Mouse (Mus musculus): ENCODE measurements at regions not wholly inside any gene's neighbourhood (a gene's known extent, or its start where the extent isn't known, plus 50 kb on each side); places are given as distances from the start of the nearest gene placed in this dataset.

- no peak overlapping the region for H3K9ac ChIP-seq
- WGBS: 55% methylated on average over 1 of the region's 1 CpGs
- no peaks in the 10 kb centered on the region for H3K4me1 ChIP-seq
- ATAC-seq (ENCODE audit: insufficient number of reproducible peaks, low FRiP score, low TSS enrichment, low read depth): no peak
- H3K9me3 ChIP-seq: no peaks in the 10 kb centered on the region
- H3K27me3 ChIP-seq: no peaks in the 10 kb centered on the region
- H3K27ac ChIP-seq: no peak overlapping the region
- H3K4me3 ChIP-seq: no peak overlapping the region
- H3K36me3 ChIP-seq: no peaks in the 10 kb centered on the region
- no peak overlapping the region for H3K4me2 ChIP-seq
Observed at GRCm38 (mm10) chr14:86230609-86231008, 910.4 kb downstream of the Diaph3 start.

- ATAC-seq (ENCODE audit: insufficient number of reproducible peaks, low FRiP score, low TSS enrichment, low read depth): no peak
- H3K4me1 ChIP-seq: no peaks in the 10 kb centered on the region
- WGBS: 81% methylated on average over 2 of the region's 2 CpGs
Observed at GRCm38 (mm10) chr14:86229755-86230154, 911.3 kb downstream of the Diaph3 start.

GRCm38 (mm10) chr14:86215711-86216110 lies 925.3 kb downstream of the Diaph3 start:
- Histone ChIP-seq H3K4me3 (no peak overlapping the region), H3K4me2 (no peak overlapping the region), H3K4me1 (no peaks in the 10 kb centered on the region), H3K9me3 (no peaks in the 10 kb centered on the region), H3K27me3 (no peaks in the 10 kb centered on the region), H3K9ac (no peak overlapping the region), H3K36me3 (no peaks in the 10 kb centered on the region), H3K27ac (no peak overlapping the region)
- 83% methylated on average over 9 of the region's 9 CpGs for WGBS
- no peak for ATAC-seq (ENCODE audit: insufficient number of reproducible peaks, low FRiP score, low TSS enrichment, low read depth)

More at GRCm38 (mm10) chr14:86229755-86230154, 911.3 kb downstream of the Diaph3 start:
- no peaks in the 10 kb centered on the region for H3K9me3 ChIP-seq
- H3K36me3 ChIP-seq: no peaks in the 10 kb centered on the region
- H3K4me2 ChIP-seq: no peak overlapping the region
- no peak overlapping the region for H3K27ac ChIP-seq
- H3K27me3 ChIP-seq: no peaks in the 10 kb centered on the region
- no peak overlapping the region for H3K4me3 ChIP-seq
- no peak overlapping the region for H3K9ac ChIP-seq

- ATAC-seq (ENCODE audit: insufficient number of reproducible peaks, low FRiP score, low TSS enrichment, low read depth): no peak
- Histone ChIP-seq H3K4me2 (no peak overlapping the region), H3K9me3 (no peaks in the 10 kb centered on the region), H3K36me3 (no peaks in the 10 kb centered on the region), H3K4me1 (no peaks in the 10 kb centered on the region), H3K4me3 (no peak overlapping the region), H3K27me3 (no peaks in the 10 kb centered on the region), H3K9ac (no peak overlapping the region), H3K27ac (no peak overlapping the region)
- WGBS: 49% methylated on average over 3 of the region's 3 CpGs
Observed at GRCm38 (mm10) chr14:86211654-86212053, 929.4 kb downstream of the Diaph3 start.

GRCm38 (mm10) chr14:86204582-86204981 lies 936.5 kb downstream of the Diaph3 start:
- Histone ChIP-seq H3K4me3 (no peak overlapping the region), H3K9ac (no peak overlapping the region), H3K27ac (no peak overlapping the region), H3K36me3 (no peaks in the 10 kb centered on the region), H3K27me3 (no peaks in the 10 kb centered on the region), H3K4me1 (no peaks in the 10 kb centered on the region), H3K4me2 (no peak overlapping the region), H3K9me3 (no peaks in the 10 kb centered on the region)
- 82% methylated on average over 6 of the region's 7 CpGs for WGBS
- ATAC-seq (ENCODE audit: insufficient number of reproducible peaks, low FRiP score, low TSS enrichment, low read depth): peak; percentile 61; the same call in 1 of the 2 replicates

- no peaks in the 10 kb centered on the region for H3K27me3 ChIP-seq
- no peak overlapping the region for H3K9ac ChIP-seq
- no peak overlapping the region for H3K27ac ChIP-seq
- no peak for ATAC-seq (ENCODE audit: insufficient number of reproducible peaks, low FRiP score, low TSS enrichment, low read depth)
- 72% methylated on average over 4 of the region's 4 CpGs for WGBS
- H3K4me2 ChIP-seq: no peak overlapping the region
- H3K36me3 ChIP-seq: no peaks in the 10 kb centered on the region
- no peak overlapping the region for H3K4me3 ChIP-seq
- no peaks in the 10 kb centered on the region for H3K9me3 ChIP-seq
- no peaks in the 10 kb centered on the region for H3K4me1 ChIP-seq
Observed at GRCm38 (mm10) chr14:86197864-86198263, 943.2 kb downstream of the Diaph3 start.

- no peaks in the 10 kb centered on the region for H3K4me1 ChIP-seq
- no peaks in the 10 kb centered on the region for H3K36me3 ChIP-seq
- no peak for ATAC-seq (ENCODE audit: insufficient number of reproducible peaks, low FRiP score, low TSS enrichment, low read depth)
- H3K9me3 ChIP-seq: no peaks in the 10 kb centered on the region
- 79% methylated on average over 4 of the region's 4 CpGs for WGBS
- no peak overlapping the region for H3K4me2 ChIP-seq
- H3K27ac ChIP-seq: no peak overlapping the region
- H3K27me3 ChIP-seq: no peaks in the 10 kb centered on the region
- no peak overlapping the region for H3K9ac ChIP-seq
- no peak overlapping the region for H3K4me3 ChIP-seq
Observed at GRCm38 (mm10) chr14:86184663-86185381, 956.2 kb downstream of the Diaph3 start.

- no peaks in the 10 kb centered on the region for H3K27me3 ChIP-seq
- no peaks in the 10 kb centered on the region for H3K4me1 ChIP-seq
- no peak overlapping the region for H3K4me2 ChIP-seq
- no peak overlapping the region for H3K9ac ChIP-seq
- H3K4me3 ChIP-seq: no peak overlapping the region
- 77% methylated on average over 4 of the region's 4 CpGs for WGBS
- H3K36me3 ChIP-seq: no peaks in the 10 kb centered on the region
- no peak for ATAC-seq (ENCODE audit: insufficient number of reproducible peaks, low FRiP score, low TSS enrichment, low read depth)
- H3K9me3 ChIP-seq: no peaks in the 10 kb centered on the region
- no peak overlapping the region for H3K27ac ChIP-seq
Observed at GRCm38 (mm10) chr14:86178517-86178916, 962.5 kb downstream of the Diaph3 start.

- H3K4me1 ChIP-seq: no peaks in the 10 kb centered on the region
- H3K4me2 ChIP-seq: no peak overlapping the region
- ATAC-seq (ENCODE audit: insufficient number of reproducible peaks, low FRiP score, low TSS enrichment, low read depth): no peak
- no peaks in the 10 kb centered on the region for H3K9me3 ChIP-seq
- 38% methylated on average over 1 of the region's 1 CpGs for WGBS
- no peak overlapping the region for H3K9ac ChIP-seq
- no peaks in the 10 kb centered on the region for H3K36me3 ChIP-seq
- H3K4me3 ChIP-seq: no peak overlapping the region
- no peaks in the 10 kb centered on the region for H3K27me3 ChIP-seq
- no peak overlapping the region for H3K27ac ChIP-seq
Observed at GRCm38 (mm10) chr14:86171118-86171517, 969.9 kb downstream of the Diaph3 start.

- Histone ChIP-seq H3K27ac (no peak overlapping the region), H3K9me3 (no peaks in the 10 kb centered on the region), H3K4me2 (no peak overlapping the region), H3K36me3 (no peaks in the 10 kb centered on the region), H3K9ac (no peak overlapping the region), H3K4me3 (no peak overlapping the region), H3K27me3 (no peaks in the 10 kb centered on the region), H3K4me1 (no peaks in the 10 kb centered on the region)
- no peak for ATAC-seq (ENCODE audit: insufficient number of reproducible peaks, low FRiP score, low TSS enrichment, low read depth)
- WGBS: 87% methylated on average over 10 of the region's 10 CpGs
Observed at GRCm38 (mm10) chr14:86159151-86159550, 981.9 kb downstream of the Diaph3 start.

- 92% methylated on average over 3 of the region's 3 CpGs for WGBS
- Histone ChIP-seq H3K4me2 (no peak overlapping the region), H3K9me3 (no peaks in the 10 kb centered on the region), H3K9ac (no peak overlapping the region), H3K36me3 (no peaks in the 10 kb centered on the region), H3K27ac (no peak overlapping the region), H3K4me3 (no peak overlapping the region), H3K4me1 (no peaks in the 10 kb centered on the region), H3K27me3 (no peaks in the 10 kb centered on the region)
- ATAC-seq (ENCODE audit: insufficient number of reproducible peaks, low FRiP score, low TSS enrichment, low read depth): no peak
Observed at GRCm38 (mm10) chr14:86154688-86155087, 986.3 kb downstream of the Diaph3 start.

GRCm38 (mm10) chr14:86151276-86151675 lies 989.8 kb downstream of the Diaph3 start:
- H3K27ac ChIP-seq: no peak overlapping the region
- no peak for ATAC-seq (ENCODE audit: insufficient number of reproducible peaks, low FRiP score, low TSS enrichment, low read depth)
- WGBS: 62% methylated on average over 1 of the region's 1 CpGs
- no peaks in the 10 kb centered on the region for H3K27me3 ChIP-seq
- H3K4me2 ChIP-seq: no peak overlapping the region
- no peaks in the 10 kb centered on the region for H3K36me3 ChIP-seq
- no peaks in the 10 kb centered on the region for H3K4me1 ChIP-seq
- no peaks in the 10 kb centered on the region for H3K9me3 ChIP-seq
- H3K9ac ChIP-seq: no peak overlapping the region
- no peak overlapping the region for H3K4me3 ChIP-seq

All from limb, embryonic 15.5 days (tissue).